Mouse (Mus musculus) MEL-GATA-1-ER (cell line): Measurements from ENCODE around the gene Dph2.

Experiments used
- DNase-seq: peaks from one replicate; pipeline ENCODE4 v3.0.0-alpha.2; 2012; ENCODE audit warnings: low read depth; ENCODE audit errors: extremely low read depth

The Dph2 gene

DNA sequence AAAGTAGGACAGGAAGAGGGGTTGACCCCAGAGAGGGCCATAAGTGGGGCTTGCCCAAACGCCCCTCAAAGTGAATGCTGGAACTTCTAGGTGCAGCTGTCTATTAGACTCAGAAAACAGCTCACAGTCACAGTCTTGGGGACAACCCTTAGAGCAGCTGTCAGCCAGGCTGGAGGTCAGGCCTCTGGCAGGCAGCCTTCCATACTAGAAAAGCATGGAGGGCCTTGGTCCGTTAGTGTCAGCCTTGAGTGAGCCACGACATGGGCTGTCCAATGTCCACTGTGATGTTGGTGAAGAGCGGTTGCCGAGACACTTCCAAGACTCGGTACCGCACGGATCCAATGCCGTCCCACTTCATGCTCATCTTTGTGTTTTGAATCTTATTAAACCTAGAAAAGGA lies 18.2 kb downstream of the Dph2 start:
- no peak for DNase-seq

DNA sequence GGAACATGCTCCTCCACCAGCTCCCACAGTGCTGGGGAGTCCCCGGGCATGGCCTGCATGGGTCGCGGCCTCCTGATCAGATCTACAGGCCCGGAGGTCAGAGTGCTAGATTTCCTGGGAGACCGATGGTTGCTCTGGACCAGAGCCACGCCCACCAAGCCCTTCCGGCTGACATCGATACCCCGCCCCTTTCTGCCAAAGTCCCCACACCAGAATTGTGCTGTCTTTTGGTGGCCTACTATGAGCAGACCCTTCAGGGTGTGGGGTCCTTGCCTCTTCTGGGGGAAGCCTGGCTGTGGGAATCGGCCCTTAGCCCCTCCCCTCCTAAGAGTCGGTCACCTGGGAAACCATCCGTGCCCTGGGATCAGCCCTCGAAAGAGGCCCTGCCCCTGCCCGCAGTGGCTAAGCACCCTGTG lies 19.4 kb downstream of the Dph2 start, which contains the start of gene Ccdc24:
TSS of gene Ccdc24 (minus strand) at position 87 of the 416 bp plus-strand sequence.
- no peak for DNase-seq

DNA sequence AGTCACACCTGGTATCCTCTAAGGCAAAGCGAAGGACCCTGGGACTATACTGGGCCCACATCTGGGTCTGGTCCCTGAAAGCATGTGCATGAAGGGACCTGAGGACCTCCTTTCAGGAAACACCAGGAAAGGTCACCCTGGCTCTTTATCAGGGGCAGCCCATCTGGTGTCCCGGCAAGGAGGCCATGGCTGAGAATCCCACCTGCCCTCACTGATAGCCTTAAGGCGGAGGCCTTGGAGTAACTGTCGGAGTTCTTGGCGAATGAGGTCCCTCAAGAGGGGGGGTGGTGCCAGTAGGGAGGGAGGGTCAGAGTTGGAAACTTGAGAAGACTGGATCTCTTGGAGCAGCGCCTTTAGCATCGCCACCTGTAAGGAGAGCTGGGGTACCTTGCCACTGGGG lies 20.0 kb downstream of the Dph2 start:
- no peak for DNase-seq

DNA sequence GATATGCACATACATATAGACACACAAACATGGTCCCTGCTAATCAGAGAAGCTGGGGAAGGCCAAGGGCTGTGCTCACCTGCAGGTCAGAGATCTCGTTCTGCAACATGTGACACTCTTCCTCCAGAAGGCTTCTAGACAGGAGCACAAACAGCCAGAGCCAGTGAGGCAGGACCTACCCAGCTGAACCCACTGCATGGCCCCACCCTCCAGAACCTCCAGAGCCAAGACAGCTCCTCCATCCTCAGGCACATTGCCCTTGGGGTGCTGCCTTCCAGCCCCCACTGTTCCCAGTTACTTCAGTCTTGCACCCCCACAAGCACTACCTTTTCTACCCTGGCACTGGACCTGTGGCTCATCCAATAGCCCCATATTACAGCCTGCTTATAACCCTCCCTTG lies 21.4 kb downstream of the Dph2 start:
- no peak for DNase-seq

DNA sequence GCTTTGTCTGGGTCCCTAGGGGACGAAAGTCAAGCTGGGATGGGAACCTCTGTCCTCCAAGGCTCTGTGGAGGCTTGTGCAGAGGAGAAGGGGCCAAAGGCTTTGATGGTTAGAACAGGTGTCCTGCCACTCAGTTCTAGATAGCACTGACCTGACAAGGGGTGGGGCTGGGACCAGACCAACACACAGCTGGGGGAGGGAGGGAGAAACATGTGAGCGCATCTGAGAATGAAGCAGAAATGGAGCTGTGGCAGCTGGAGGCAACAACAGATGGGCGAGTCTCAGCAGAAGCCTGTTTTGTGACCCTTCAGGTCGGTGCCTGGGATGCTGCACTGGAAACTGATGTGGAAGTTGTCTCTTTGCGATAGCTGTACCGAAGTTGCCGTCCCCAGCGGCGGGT lies 22.5 kb downstream of the Dph2 start:
- DNase-seq = no peak

DNA sequence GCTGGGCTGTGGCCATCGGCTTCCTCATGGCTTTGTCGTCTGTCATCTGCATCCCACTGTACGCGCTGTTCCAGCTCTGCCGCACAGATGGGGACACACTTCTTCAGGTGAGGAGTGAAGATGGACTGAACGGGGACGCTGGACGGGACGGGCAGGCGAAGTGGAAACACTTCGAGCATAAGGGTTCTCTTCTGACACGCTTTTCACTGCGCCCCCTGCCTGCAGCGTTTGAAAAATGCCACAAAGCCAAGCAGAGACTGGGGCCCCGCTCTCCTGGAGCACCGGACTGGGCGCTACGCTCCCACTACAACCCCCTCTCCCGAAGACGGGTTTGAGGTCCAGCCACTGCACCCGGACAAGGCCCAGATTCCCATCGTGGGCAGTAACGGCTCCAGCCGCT lies 24.0 kb downstream of the Dph2 start:
- DNase-seq = no peak

DNA sequence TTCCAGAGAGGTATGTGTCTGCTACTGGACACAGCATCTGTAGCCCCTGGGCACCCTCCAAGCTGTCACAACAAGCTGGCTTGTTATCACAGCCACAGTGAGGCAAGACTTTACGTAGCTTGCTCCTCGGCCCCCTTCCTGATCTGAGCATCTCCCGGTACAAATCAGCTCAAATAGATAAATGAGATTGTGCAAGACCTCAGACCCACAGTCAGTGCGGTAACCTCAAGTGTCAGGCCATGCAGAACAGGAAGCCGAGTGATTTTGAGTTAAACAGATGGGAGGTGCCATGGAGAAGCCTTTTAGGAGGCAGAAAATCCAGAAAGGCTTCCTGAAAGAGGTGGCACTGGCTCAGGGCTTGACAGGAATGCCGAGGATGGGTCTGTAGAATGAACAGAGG lies 24.8 kb downstream of the Dph2 start:
- no peak for DNase-seq

DNA sequence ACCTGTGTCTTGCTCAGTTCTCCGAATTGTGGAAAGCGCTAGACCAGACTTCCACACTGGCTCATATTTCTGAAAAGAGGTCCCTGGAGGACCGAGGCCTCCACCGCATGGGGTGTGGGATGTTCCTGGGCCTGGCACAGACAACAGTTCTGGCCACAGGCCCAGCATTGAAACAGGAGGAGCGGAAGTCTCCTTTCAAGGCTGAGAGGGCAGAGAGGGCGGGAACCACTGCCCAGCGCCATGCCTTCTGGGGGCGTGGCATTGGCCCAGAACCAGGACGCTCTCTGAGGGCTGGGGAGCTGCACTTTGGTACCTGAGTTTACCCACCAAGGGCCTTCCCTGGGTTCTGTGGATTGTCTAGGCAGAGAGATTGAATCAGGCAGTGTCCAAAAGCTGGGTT lies 25.7 kb downstream of the Dph2 start:
- no peak for DNase-seq

DNA sequence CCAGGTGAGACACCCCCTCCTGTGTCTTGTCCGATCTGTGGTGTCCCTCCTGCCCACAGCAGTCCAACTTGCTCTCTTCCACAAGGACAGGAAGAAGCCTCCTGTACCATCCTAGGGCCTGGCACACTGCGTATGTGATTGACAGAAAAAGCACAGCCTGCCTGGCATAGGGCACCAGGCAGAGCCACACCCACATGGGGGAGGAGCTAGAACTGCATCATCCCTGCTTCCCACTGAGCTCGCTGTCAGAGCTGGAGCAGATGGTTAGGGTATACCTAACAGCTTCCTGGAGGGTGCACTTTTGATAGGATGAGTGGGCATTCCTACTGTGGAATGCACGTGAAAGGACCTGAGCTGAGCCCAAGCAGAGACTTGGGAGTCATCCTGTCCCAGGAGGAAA lies 29.0 kb downstream of the Dph2 start:
- DNase-seq = no peak

DNA sequence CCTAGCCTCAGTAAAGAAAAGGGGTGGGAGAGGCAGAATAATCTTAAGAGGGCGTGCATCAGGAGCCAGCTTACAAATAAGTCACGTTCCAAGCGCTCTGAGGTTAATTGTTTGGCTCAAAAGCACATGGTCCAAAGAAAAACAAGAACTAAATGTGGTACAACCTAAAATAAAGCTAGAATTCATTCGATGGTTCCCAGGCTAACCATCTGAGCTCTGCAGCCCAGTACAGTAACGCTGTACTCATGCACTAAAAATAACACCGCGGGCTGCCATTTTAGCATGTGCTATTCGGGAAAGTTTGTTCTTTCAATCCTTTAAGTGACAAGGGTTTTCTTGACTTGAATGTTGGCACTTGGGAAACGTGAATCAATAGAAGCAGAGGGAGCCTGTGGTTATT lies 31.3 kb downstream of the Dph2 start:
- DNase-seq = no peak

DNA sequence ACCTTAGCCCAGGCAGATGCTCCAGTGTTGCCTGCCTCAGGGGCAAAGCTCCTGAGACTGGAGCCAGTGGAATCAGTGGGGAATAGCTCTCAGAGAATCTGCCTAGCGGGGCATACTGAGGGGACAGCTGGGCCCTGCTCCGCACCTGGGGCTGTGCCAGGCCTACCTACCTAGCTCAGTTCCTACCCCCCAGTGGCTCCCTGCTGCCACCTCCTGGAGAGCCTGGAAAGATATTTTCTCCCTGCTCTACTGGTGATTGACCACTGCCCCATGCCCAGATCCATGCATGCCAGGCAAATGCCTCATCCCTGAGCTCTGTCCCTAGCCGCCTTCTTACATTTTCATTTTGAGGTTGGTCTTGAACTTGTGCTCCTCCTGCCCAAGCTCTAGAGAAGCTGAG lies 33.0 kb downstream of the Dph2 start:
- no peak for DNase-seq

DNA sequence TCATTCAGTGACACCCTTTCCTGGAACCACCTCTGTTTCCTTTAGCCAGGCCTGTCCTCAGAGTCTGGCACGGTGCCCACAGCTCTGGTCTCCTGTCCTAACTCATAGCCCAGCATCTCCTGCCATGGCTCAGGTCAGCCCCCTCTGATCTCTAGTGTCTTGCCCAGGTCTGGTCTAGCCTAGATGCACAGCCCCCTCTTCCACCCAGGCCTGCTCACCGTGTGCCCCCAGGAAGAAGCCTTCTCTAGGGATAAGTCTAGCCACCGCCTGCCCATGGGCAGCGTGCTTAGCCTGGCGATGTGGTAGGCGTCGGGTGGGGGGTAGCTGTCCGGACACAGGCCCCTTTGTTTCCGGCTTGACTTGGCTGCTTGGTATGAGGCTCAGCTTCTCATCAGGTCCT lies 36.7 kb downstream of the Dph2 start:
- DNase-seq = no peak

DNA sequence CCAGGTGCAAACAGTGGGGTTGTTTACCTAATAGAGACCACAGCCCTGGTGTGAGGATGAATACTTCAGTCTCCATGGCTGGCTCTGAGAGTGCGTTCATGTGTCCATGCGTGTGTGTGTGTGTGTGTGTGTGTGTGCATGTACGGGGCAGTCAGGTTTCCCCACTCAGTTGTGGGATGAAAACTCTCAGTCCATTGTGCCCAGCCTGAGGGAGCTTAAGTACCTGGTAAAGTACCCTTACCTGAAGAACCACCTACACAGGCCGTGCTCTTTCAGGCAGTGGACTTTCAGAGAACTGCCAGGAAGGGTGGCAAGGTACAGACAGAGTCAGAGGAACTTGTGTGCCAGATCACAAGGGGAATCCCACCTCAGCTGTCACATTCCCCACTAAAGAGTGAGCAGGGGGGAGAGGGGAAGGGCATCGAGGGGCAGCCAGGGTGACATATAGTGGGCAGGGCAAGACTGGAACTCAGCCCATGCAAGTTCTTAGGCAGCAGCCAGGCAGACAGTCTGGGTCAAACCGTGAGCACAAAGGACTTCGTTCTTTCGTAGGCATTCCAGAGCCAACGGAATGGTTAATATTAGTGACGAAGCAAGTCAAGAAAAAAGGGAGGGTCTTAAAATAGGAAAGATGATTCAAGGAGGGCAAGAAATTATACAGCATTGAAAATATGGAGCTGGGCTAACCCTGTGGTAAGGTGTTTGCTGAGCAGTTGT lies 39.5 kb downstream of the Dph2 start:
- DNase-seq = no peak

DNA sequence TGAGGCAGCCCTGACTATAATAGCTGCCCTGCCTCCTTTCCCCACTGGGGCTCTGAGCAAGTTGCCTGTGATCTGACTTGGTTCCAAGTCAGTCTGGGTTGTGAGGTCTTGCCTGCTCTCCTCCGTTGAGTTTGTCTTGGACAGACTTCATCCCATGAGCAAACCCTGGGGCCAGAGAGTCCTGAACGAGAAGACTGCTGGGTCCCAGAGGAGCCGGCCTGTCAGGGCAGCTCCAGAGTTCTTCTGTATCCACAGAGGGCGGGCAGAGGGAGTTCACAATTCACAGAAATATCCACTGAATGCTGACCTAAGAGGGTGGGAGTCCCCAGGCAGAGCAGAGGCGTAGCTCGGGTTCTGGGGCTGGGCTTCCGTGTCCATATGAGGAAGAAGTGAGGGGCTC lies 41.0 kb downstream of the Dph2 start:
- no peak for DNase-seq

DNA sequence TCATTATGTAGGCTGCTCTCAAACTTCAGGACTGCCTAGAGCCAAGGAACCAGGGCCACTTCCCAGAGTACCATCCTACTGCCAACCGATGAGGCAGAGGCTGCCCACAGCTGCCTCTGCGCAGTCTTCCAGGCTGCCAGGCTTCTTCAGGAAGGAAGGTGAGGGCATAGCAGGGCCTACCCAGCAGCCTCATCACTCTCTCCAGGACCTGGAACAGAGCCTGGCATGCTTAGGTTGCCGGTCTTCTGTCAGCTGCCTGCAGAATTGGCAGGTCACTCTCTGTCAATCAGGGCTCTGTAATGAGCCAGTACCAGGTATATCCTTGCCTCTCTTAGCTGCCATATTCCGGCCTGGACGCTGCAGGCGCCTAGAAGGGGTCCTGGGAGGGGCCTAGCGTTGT lies 41.7 kb downstream of the Dph2 start:
- DNase-seq = no peak

DNA sequence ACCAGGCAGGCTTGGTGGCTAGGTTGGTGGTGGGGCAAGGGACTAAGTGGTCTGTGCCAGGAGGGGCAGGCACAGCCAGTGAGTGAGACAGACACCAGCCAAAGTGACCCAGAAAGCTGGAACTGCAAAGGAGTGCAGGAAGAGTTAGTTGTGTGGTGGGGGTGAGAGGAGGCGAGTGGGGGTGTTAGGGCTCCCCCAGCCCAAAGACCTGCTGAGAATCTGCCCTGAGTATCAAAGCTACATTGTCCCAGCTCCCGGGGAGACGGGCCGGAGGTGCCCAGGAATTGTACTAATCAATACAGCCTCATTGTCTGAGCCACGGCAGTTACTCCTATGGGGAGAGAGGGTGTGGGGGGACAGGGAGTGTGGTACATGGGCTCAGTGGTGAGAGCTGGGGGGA lies 42.3 kb downstream of the Dph2 start:
- no peak for DNase-seq

DNA sequence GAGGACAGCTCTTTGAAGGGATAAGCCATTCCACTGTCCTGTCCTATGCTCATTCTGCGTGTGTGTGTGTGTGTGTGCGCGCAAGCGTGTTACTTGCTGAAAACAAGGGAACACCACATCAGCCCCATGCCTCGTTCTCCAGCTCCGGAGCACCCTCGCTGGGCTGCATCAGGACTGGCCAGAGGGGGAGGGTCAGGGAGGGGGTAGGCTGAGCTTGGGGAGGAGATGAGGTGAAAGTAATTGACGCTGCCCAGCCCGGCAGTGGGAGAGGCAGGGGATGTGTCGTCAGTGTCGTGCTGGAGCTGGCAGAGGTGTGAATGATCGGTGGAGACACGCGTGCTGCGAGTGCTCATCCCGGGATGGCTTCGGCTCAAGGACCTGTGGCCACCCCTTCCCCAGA lies 42.8 kb downstream of the Dph2 start:
- no peak for DNase-seq

DNA sequence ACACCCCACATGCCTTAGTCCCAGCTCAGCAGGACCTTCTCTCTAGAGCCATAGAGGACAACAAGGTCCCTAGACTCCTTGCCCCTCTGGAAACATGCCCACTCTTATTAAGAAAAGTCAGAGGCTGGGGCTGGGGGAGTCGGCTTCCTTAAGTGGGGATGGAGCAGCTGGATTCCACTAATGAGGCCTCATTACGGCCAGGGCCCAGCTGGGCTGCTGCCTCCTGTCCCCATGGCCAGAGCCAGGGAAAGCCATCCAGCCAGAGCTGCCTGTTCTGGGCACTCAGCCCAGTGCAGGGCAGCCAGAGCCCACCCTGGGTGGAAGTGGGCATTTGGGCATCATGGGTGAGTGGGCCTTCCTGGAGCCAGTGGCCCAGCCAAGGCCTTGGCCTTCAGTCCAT lies 44.8 kb downstream of the Dph2 start:
- DNase-seq = no peak

DNA sequence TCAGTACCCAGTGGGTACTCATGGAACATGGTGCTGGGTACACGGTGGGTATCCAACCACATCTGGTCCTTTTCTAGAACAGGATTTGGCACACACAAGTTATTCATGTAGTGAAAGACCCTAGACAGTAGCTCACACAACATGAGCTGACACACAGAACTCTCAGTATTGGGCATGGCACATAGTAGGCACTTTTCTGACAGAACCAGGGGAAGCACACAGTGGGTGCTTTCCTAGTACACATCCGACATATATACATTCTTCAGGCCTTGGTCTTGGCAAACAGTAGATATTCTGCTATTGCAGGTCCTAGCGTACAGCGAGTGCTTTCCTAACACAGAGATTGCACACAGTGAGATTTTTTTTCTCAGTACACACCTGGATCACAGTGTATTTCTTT lies 45.6 kb downstream of the Dph2 start:
- DNase-seq = no peak

DNA sequence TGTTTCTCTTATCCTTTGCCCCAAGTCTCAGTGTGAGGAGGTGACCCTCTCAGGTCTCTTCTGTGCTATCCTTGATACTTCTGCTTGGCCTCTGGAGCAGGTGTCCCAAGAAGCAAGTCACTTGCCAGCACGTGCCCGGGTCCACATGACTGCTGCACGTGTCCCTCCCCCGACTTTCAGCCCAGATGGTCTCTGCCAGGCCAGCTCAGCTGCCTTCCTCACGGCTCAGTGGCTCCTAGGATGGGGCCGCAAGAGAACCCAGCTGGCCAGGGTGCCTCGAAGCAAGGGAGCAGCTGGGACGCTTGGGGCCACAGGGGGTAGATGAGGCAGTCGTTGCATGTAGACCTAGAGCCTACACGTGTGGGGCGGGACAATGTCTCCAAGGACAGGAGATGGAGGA lies 46.5 kb downstream of the Dph2 start:
- no peak for DNase-seq

DNA sequence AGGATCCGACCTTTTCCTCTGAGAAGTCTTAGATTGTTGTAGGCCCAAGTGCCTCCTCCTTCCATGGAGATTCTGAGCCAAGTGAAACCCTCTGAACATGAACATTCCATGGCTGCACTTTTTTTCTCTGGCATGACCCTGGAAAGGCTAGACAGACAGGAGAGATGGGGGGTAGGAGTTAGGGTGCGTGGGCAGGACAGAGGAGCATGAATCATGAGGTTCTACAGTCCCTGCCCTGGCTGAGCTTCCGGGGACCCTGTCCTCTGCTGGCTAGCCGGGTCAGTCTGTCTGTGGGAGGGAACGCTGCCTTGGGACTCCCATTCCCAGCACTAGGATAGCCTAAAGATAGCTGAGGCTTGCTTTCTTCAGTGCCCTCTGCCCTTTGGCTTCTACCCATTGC lies 47.4 kb downstream of the Dph2 start:
- no peak for DNase-seq

DNA sequence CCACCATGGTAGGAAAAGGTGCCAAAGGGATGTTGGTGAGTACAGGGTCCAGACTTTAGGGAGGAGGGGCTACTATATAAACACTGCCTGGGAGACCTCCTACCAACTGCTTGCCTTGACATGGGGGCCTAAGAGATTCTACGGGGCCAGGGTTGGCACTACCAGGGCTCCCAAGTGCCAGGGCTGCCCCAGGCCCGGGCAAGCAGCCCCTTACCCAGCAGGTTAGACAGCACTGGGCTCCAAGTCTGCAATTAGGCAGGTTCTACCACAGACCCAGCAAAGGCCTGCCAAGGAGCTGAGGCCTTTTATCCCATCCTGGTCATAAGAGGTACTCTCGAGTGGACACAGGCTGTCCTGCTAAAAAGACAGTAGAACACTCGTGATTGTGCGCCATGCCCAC lies 48.7 kb downstream of the Dph2 start:
- DNase-seq = no peak

DNA sequence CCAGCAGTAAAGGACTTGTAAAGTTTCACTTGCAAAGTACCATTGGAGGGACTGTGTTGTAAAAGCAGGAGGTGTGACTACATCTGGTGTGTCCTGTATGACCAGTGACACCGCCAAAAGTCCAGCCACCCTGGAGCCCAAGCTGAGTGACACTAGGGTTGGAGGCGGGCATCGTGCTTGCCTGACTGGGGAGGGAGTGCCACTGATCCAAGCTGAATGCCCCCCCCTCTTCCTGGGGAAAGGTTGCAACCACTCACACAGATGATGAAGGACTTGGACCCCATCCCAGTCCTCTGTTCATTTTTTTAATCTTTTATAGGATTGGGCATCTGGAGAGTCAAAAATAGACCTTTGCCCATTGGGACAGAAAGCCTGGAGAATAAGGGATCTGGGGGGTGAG lies 50.3 kb downstream of the Dph2 start:
- DNase-seq = no peak

DNA sequence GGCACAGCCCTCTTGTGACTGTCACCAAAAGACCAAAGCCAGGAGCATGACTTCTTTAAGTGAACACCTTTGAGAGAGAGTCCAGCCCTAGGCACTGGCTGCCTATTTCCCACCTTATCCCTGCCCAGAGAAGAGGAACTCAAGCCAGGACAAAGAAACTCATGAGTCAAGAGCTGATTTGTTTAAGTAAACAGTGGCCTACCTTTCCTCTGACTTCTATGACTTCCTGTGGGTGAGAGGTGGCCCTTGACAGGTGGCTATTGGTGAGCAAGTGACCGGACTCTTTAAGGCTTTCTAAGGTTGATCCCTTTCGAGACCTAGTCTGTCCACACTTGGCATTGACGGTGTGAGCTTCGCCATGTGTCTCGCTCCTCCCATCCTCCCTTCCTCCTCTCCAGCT lies 51.0 kb downstream of the Dph2 start:
- DNase-seq = no peak
